Mouse (Mus musculus): ENCODE measurements at regions not wholly inside any gene's neighbourhood (a gene's known extent, or its start where the extent isn't known, plus 50 kb on each side); places are given as distances from the start of the nearest gene placed in this dataset.
A peak's percentile ranks its signal among the peaks of the same experiment; 100 is the strongest.

- Histone ChIP-seq H3K27ac (ENCODE audit: low read depth, low read length) (no peak overlapping the region), H3K27me3 (ENCODE audit: control insufficient read depth, insufficient read depth, low read length) (peaks cover 20% of the 10 kb centered on the region), H3K4me3 (ENCODE audit: low read depth, low read length) (peak overlapping the region; percentile 55), H3K9me3 (ENCODE audit: control insufficient read depth, low read length) (no peaks in the 10 kb centered on the region), H3K9ac (ENCODE audit: low read depth, low read length) (peak overlapping the region; percentile 66), H3K4me1 (replicated peaks; ENCODE audit: control insufficient read depth, insufficient read depth, low read length) (0 out of 2 replicates have a peak, but pooled peaks cover 4% of the 10 kb centered on the region), H3K36me3 (ENCODE audit: control insufficient read depth, insufficient read depth, low read length) (no peaks in the 10 kb centered on the region), H3K4me2 (replicated peaks; ENCODE audit: low read depth, low read length) (peak overlapping the region; percentile 95)
- DNase-seq (ENCODE audit: low spot score), result peak; percentile 57
- ATAC-seq (ENCODE audit: low FRiP score), result peak; percentile 73
- WGBS, result under 1% methylated on average over 68 of the region's 108 CpGs
Measured at GRCm38 (mm10) chr1:34750061-34751054, 92.5 kb downstream of the Fam168b start.

GRCm38 (mm10) chr1:34751128-34751527, 91.7 kb downstream of the Fam168b start:
- 0 out of 2 replicates have a peak, but pooled peaks cover 4% of the 10 kb centered on the region for H3K4me1 ChIP-seq (replicated peaks; ENCODE audit: control insufficient read depth, insufficient read depth, low read length)
- peak overlapping the region; percentile 55 for H3K4me3 ChIP-seq (ENCODE audit: low read depth, low read length)
- H3K4me2 ChIP-seq (replicated peaks; ENCODE audit: low read depth, low read length), result peak overlapping the region; percentile 95
- ATAC-seq (ENCODE audit: low FRiP score) (no peak; the same call in 1 of the 2 replicates), DNase-seq (ENCODE audit: low spot score) (peak; percentile 35)
- no peak overlapping the region for H3K27ac ChIP-seq (ENCODE audit: low read depth, low read length)
- WGBS, result 1% methylated on average over 6 of the region's 6 CpGs
- H3K27me3 ChIP-seq (ENCODE audit: control insufficient read depth, insufficient read depth, low read length), result peaks cover 20% of the 10 kb centered on the region
- H3K9me3 ChIP-seq (ENCODE audit: control insufficient read depth, low read length), result no peaks in the 10 kb centered on the region
- no peak overlapping the region for H3K9ac ChIP-seq (ENCODE audit: low read depth, low read length)
- no peaks in the 10 kb centered on the region for H3K36me3 ChIP-seq (ENCODE audit: control insufficient read depth, insufficient read depth, low read length)

DNA sequence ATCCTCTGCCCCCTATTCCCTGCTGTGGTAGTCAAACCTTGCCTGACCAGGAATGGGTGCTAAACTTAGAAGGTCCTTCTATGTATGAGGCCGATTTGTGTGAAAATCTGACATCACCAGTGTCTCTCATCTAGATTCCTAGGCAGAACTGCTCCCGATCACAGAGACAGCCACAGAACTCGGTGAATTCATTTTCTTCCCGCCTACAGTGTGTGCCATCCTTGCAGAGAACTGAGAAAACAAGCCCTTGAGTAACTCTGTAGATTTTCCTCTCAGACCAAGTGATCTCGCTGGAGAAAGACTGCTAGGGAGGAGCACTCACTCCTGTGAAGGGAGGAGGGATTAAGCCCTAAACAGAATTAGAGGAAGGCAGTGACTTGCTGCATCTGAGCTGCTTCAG, 89.3 kb downstream of the Fam168b start:
- ATAC-seq (ENCODE audit: low FRiP score), result no peak
- Histone ChIP-seq H3K9ac (ENCODE audit: low read depth, low read length) (no peak overlapping the region), H3K4me2 (replicated peaks; ENCODE audit: low read depth, low read length) (no peak overlapping the region), H3K4me3 (ENCODE audit: low read depth, low read length) (no peak overlapping the region), H3K9me3 (ENCODE audit: control insufficient read depth, low read length) (no peaks in the 10 kb centered on the region), H3K27me3 (ENCODE audit: control insufficient read depth, insufficient read depth, low read length) (peaks cover 20% of the 10 kb centered on the region), H3K36me3 (ENCODE audit: control insufficient read depth, insufficient read depth, low read length) (no peaks in the 10 kb centered on the region), H3K27ac (ENCODE audit: low read depth, low read length) (no peak overlapping the region), H3K4me1 (replicated peaks; ENCODE audit: control insufficient read depth, insufficient read depth, low read length) (0 out of 2 replicates have a peak, but pooled peaks cover 4% of the 10 kb centered on the region)
- 55% methylated on average over 5 of the region's 5 CpGs for WGBS
- no peak for DNase-seq (ENCODE audit: low spot score)

- 65% methylated on average over 4 of the region's 4 CpGs for WGBS
- Histone ChIP-seq H3K9me3 (ENCODE audit: control insufficient read depth, low read length) (no peaks in the 10 kb centered on the region), H3K4me1 (replicated peaks; ENCODE audit: control insufficient read depth, insufficient read depth, low read length) (no peaks in the 10 kb centered on the region), H3K27me3 (ENCODE audit: control insufficient read depth, insufficient read depth, low read length) (no peaks in the 10 kb centered on the region), H3K9ac (ENCODE audit: low read depth, low read length) (no peak overlapping the region), H3K27ac (ENCODE audit: low read depth, low read length) (no peak overlapping the region), H3K4me2 (replicated peaks; ENCODE audit: low read depth, low read length) (no peak overlapping the region), H3K4me3 (ENCODE audit: low read depth, low read length) (no peak overlapping the region), H3K36me3 (ENCODE audit: control insufficient read depth, insufficient read depth, low read length) (no peaks in the 10 kb centered on the region)
- no peak for DNase-seq (ENCODE audit: low spot score)
- no peak for ATAC-seq (ENCODE audit: low FRiP score)
Measured at GRCm38 (mm10) chr1:34760547-34760946, 82.3 kb downstream of the Fam168b start.

DNA sequence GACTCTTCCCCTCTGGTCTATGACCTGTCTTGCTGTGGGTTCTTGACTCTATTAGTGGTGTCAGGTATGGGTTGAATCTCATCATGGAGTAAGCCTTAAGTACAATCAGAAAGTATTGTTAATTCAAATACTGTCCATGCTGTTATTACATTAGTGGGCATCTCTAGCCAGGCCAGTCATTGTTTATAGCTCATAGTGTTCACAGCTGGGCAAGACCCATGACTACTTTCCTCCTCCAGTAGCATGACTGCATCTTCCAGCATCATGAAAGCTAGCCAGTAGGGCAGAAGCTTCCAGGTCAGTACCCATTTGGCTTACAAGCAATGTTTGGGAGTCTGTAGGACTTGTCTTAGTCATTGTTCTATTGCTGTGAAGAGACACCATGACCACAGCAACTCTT, 81.4 kb downstream of the Fam168b start:
- H3K4me3 ChIP-seq (ENCODE audit: low read depth, low read length), result no peak overlapping the region
- H3K4me2 ChIP-seq (replicated peaks; ENCODE audit: low read depth, low read length), result no peak overlapping the region
- H3K9me3 ChIP-seq (ENCODE audit: control insufficient read depth, low read length), result no peaks in the 10 kb centered on the region
- DNase-seq (ENCODE audit: low spot score), result no peak
- no peaks in the 10 kb centered on the region for H3K27me3 ChIP-seq (ENCODE audit: control insufficient read depth, insufficient read depth, low read length)
- no peaks in the 10 kb centered on the region for H3K4me1 ChIP-seq (replicated peaks; ENCODE audit: control insufficient read depth, insufficient read depth, low read length)
- H3K36me3 ChIP-seq (ENCODE audit: control insufficient read depth, insufficient read depth, low read length), result no peaks in the 10 kb centered on the region
- H3K27ac ChIP-seq (ENCODE audit: low read depth, low read length), result no peak overlapping the region
- no peak for ATAC-seq (ENCODE audit: low FRiP score)
- no peak overlapping the region for H3K9ac ChIP-seq (ENCODE audit: low read depth, low read length)

DNA sequence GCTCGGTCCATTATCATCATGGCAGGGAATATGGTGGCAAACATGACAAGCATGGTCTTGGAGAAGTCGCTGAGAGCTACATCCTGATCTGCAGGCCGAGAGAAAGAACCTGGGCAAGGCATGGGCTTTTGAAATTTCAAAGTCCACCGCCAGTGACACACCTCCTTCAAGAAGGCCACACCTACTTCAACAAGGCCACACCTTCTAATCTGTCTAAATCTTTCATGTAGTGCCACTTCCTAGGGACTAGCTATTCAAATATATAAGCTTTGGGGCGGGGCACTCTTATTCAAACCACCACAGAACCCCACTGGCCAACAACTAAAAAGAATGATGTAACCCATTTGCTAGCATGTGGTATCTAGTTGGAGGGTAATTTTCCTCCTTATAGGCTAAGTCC, 81.0 kb downstream of the Fam168b start:
- H3K4me1 ChIP-seq (replicated peaks; ENCODE audit: control insufficient read depth, insufficient read depth, low read length), result no peaks in the 10 kb centered on the region
- DNase-seq (ENCODE audit: low spot score), result no peak
- H3K36me3 ChIP-seq (ENCODE audit: control insufficient read depth, insufficient read depth, low read length), result no peaks in the 10 kb centered on the region
- H3K4me2 ChIP-seq (replicated peaks; ENCODE audit: low read depth, low read length), result no peak overlapping the region
- H3K9me3 ChIP-seq (ENCODE audit: control insufficient read depth, low read length), result no peaks in the 10 kb centered on the region
- no peak overlapping the region for H3K9ac ChIP-seq (ENCODE audit: low read depth, low read length)
- 88% methylated on average over 5 of the region's 5 CpGs for WGBS
- no peak overlapping the region for H3K27ac ChIP-seq (ENCODE audit: low read depth, low read length)
- H3K27me3 ChIP-seq (ENCODE audit: control insufficient read depth, insufficient read depth, low read length), result no peaks in the 10 kb centered on the region
- no peak overlapping the region for H3K4me3 ChIP-seq (ENCODE audit: low read depth, low read length)
- no peak for ATAC-seq (ENCODE audit: low FRiP score)

Data from hindbrain, embryonic 11.5 days (tissue).